Mouse (Mus musculus) layer of hippocampus, adult 18-20 months (tissue): Measurements from ENCODE around the gene Tnrc6c. TPM values are rescaled to one million over a fixed set of nuclear protein-coding genes. Genes with fewer than 3 reads are reported as not detected.
A peak's percentile ranks its signal among the peaks of the same experiment; 100 is the strongest.

Experiments used
- DNase-seq, 2 experiments: peaks; one replicate each; pipeline ENCODE4 v3.0.0; 2022; ENCODE audit warnings: low spot score in 2 of 2
- long read RNA-seq: library from polyadenylated mRNA; stranded (forward); transcript quantifications from one replicate; pipeline ENCODE4 v2.0.0, GENCODE M21; 2021
- total RNA-seq, 2 experiments: library from RNA; stranded (reverse); gene quantifications; 2 replicates each; pipeline ENCODE4 v1.2.3; 2021

The Tnrc6c gene
- total RNA-seq = 10 to 100 TPM; 66.1 to 67.7 TPM
- long read RNA-seq, full-length matches to known transcripts = 9 of 46 reads
- long read RNA-seq, partial matches to known transcripts = 28 of 46 reads
- long read RNA-seq, other reads (novel, unspliced or antisense) = 9 of 46 reads

GRCm38 (mm10) chr11:117653491-117654351, at the start of gene Tnrc6c:
Tnrc6c (plus strand) TSS chr11:117654289.
- DNase-seq = peak; percentile 85 to 89

- no peak for DNase-seq
Observed at GRCm38 (mm10) chr11:117606137-117606536, 48.0 kb upstream of the Tnrc6c start.

- no peak for DNase-seq
Observed at GRCm38 (mm10) chr11:117606605-117607203, 47.4 kb upstream of the Tnrc6c start.

- no peak for DNase-seq
Observed at GRCm38 (mm10) chr11:117608141-117608789, 45.8 kb upstream of the Tnrc6c start.

GRCm38 (mm10) chr11:117608976-117609375, 45.1 kb upstream of the Tnrc6c start:
- DNase-seq = no peak

- DNase-seq = no peak
Observed at GRCm38 (mm10) chr11:117610589-117610988, 43.5 kb upstream of the Tnrc6c start.

- peak in 1 of 2 experiments; percentile 55 for DNase-seq
Observed at GRCm38 (mm10) chr11:117611068-117611467, 43.0 kb upstream of the Tnrc6c start.

- DNase-seq = no peak
Observed at GRCm38 (mm10) chr11:117611860-117612259, 42.2 kb upstream of the Tnrc6c start.

- DNase-seq = no peak
Observed at GRCm38 (mm10) chr11:117612885-117613284, 41.2 kb upstream of the Tnrc6c start.

- no peak for DNase-seq
Observed at GRCm38 (mm10) chr11:117617368-117617908, 36.7 kb upstream of the Tnrc6c start.

- DNase-seq = no peak
Observed at GRCm38 (mm10) chr11:117618214-117618613, 35.9 kb upstream of the Tnrc6c start.

- DNase-seq = no peak
Observed at GRCm38 (mm10) chr11:117618774-117619173, 35.3 kb upstream of the Tnrc6c start.

GRCm38 (mm10) chr11:117619581-117619980, 34.5 kb upstream of the Tnrc6c start:
- DNase-seq = no peak

GRCm38 (mm10) chr11:117625196-117625595, 28.9 kb upstream of the Tnrc6c start:
- peak in 1 of 2 experiments; percentile 77 for DNase-seq

- DNase-seq = no peak
Observed at GRCm38 (mm10) chr11:117626557-117626956, 27.5 kb upstream of the Tnrc6c start.

GRCm38 (mm10) chr11:117627060-117627562, 27.0 kb upstream of the Tnrc6c start:
- DNase-seq = peak in 1 of 2 experiments; percentile 67

GRCm38 (mm10) chr11:117627746-117628311, 26.3 kb upstream of the Tnrc6c start:
- peak in 1 of 2 experiments; percentile 53 for DNase-seq

GRCm38 (mm10) chr11:117628312-117628779, 25.7 kb upstream of the Tnrc6c start:
- DNase-seq = peak; percentile 68 to 78

GRCm38 (mm10) chr11:117629865-117630264, 24.2 kb upstream of the Tnrc6c start:
- DNase-seq = no peak

- no peak for DNase-seq
Observed at GRCm38 (mm10) chr11:117630868-117631565, 23.1 kb upstream of the Tnrc6c start.
